Mouse (Mus musculus) heart, embryonic 14.5 days (tissue): ENCODE data around the gene Lrrc42. TPM values are rescaled to one million over a fixed set of nuclear protein-coding genes. Genes with fewer than 3 reads are reported as not detected.
A peak's percentile ranks its signal among the peaks of the same experiment; 100 is the strongest.

ENCODE experiments used
- ATAC-seq: fragments of 200-750 bp; cut with Nextera tagmentation; 2 replicates; pipeline ENCODE4 v1.8.0; 2017; ENCODE audit warnings: low read depth, moderate TSS enrichment; ENCODE audit not compliant: insufficient number of reproducible peaks, insufficient read depth, low FRiP score
- H3K27ac ChIP-seq, 2 experiments: fragments of 200-500 bp in 1 of 2; fragments of 300-500 bp in 1 of 2; sonication (generic) in 1 of 2; replicated peaks in 1 of 2; 2 replicates each; pipeline ENCODE4 v1.5.1; 2012 to 2014; ENCODE audit warnings: low read depth in 2 of 2, low read length in 2 of 2, control low read depth in 1 of 2, mild to moderate bottlenecking in 1 of 2, mixed read lengths in 1 of 2; ENCODE audit not compliant: control insufficient read depth in 1 of 2, insufficient read depth in 1 of 2
- H3K27me3 ChIP-seq: fragments of 300-500 bp; sonication (generic); 2 replicates; pipeline ENCODE4 v1.6.1; 2014; ENCODE audit warnings: mild to moderate bottlenecking, low read length, control low read depth; ENCODE audit not compliant: control insufficient read depth, insufficient read depth
- H3K36me3 ChIP-seq: fragments of 300-500 bp; sonication (generic); 2 replicates; pipeline ENCODE4 v1.6.1; 2014; ENCODE audit warnings: mild to moderate bottlenecking, control low read depth, low read length, mixed read lengths; ENCODE audit not compliant: control insufficient read depth, insufficient read depth
- H3K4me1 ChIP-seq, 2 experiments: fragments of 200-500 bp in 1 of 2; fragments of 300-500 bp in 1 of 2; sonication (generic) in 1 of 2; 2 replicates each; pipeline ENCODE4 v1.6.1; 2012 to 2014; ENCODE audit warnings: low read length in 2 of 2, control low read depth in 1 of 2, mixed read lengths in 1 of 2; ENCODE audit not compliant: control insufficient read depth in 2 of 2, insufficient read depth in 2 of 2
- H3K4me2 ChIP-seq: fragments of 300-500 bp; sonication (generic); 2 replicates; pipeline ENCODE4 v1.6.1; 2014; ENCODE audit warnings: mild to moderate bottlenecking, low read length
- H3K4me3 ChIP-seq, 2 experiments: fragments of 200-500 bp in 1 of 2; fragments of 300-500 bp in 1 of 2; sonication (generic) in 1 of 2; 2 replicates each; pipeline ENCODE4 v1.5.1; 2012 to 2014; ENCODE audit warnings: low read length in 2 of 2, mild to moderate bottlenecking in 2 of 2, control low read depth in 1 of 2, low read depth in 1 of 2, moderate library complexity in 1 of 2; ENCODE audit not compliant: control insufficient read depth in 1 of 2, insufficient read depth in 1 of 2
- H3K9ac ChIP-seq: fragments of 300-500 bp; sonication (generic); 2 replicates; pipeline ENCODE4 v1.6.1; 2014; ENCODE audit warnings: mild to moderate bottlenecking, low read length
- H3K9me3 ChIP-seq: fragments of 300-500 bp; sonication (generic); 2 replicates; pipeline ENCODE4 v1.6.1; 2016; ENCODE audit warnings: low read length, control low read depth; ENCODE audit not compliant: control insufficient read depth
- WGBS: fragments of 180-500 bp; shearing (Covaris S2); extraction: QIAGEN DNeasy Blood & Tissue Kit; methylation state at CpG from one replicate; pipeline ENCODE4 v1.1.7; 2014; 5-methylcytosine and 5-hydroxymethylcytosine counted together
- polyA plus RNA-seq: library from polyadenylated mRNA; unstranded; fragments of >200 nt; fragmentation: Nextera tagmentation; extraction: Ambion mirVana; gene quantifications from 2 replicates; pipeline ENCODE4 v1.2.1, GENCODE M21; 2014

Gene Lrrc42
- polyA plus RNA-seq, 1 experiment from 2014 or later = 52.0 TPM

DNA sequence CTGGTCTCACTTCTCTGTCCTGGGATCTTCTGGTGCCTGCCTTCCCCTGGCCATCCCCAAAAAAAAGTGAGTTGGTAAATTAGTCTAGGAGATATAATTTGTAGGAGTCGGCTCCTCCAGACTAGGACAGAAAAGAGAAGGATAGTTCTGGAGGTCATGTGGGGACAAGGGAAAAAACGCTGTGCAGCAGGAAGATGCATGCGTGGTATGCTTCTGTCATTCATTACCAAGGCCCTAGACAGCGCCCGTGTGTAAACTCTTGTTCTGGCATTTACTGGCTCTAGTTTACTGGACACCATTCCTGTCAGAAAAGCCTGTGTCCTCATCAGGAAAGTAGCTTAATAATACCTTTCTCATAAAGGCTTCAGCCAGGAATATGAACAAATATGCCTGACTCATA lies 21.2 kb upstream of the Lrrc42 start:
- no peak overlapping the region for H3K9ac ChIP-seq
- 66% methylated on average over 5 of the region's 5 CpGs for WGBS
- H3K27me3 ChIP-seq = no peaks in the 10 kb centered on the region
- no peak overlapping the region for H3K27ac ChIP-seq
- peaks cover 9% of the 10 kb centered on the region for H3K36me3 ChIP-seq
- peaks cover 3 to 7% of the 10 kb centered on the region in 2 experiments; a peak in 3 of 4 replicates for H3K4me1 ChIP-seq
- no peak overlapping the region for H3K4me3 ChIP-seq
- ATAC-seq = no peak
- no peak overlapping the region for H3K4me2 ChIP-seq
- no peaks in the 10 kb centered on the region for H3K9me3 ChIP-seq

DNA sequence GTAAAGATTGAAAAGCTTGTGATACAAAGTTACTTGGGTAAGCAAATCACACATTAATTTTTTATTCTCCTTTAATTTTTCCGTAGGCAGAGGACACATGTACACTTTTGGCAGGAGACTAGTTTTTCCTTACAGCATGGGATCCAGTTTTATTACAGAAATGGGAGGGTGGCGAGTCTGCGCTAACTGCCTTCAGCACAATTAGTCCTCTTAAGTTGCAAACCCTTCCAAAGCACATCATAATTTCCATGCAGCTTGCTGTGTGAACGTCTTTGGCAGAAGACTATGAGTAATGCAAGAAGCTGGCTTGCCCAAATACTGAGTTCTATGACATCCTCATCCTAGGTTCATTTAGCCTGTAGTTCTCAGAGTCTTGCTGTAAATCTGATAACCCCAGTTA lies 20.4 kb upstream of the Lrrc42 start:
- no peaks in the 10 kb centered on the region for H3K27me3 ChIP-seq
- H3K36me3 ChIP-seq = peaks cover 9% of the 10 kb centered on the region
- H3K27ac ChIP-seq = no peak overlapping the region
- H3K9ac ChIP-seq = no peak overlapping the region
- no peaks in the 10 kb centered on the region for H3K9me3 ChIP-seq
- peaks cover 3 to 7% of the 10 kb centered on the region in 2 experiments; a peak in 3 of 4 replicates for H3K4me1 ChIP-seq
- 76% methylated on average over 4 of the region's 4 CpGs for WGBS
- no peak overlapping the region for H3K4me3 ChIP-seq
- ATAC-seq = no peak
- H3K4me2 ChIP-seq = no peak overlapping the region

GRCm38 (mm10) chr4:107260001-107260400 lies 6.7 kb upstream of the Lrrc42 start:
- no peak for ATAC-seq
- no peak overlapping the region for H3K27ac ChIP-seq
- no peak overlapping the region for H3K4me2 ChIP-seq
- 0 out of 2 replicates have a peak, but pooled peaks cover 6% of the 10 kb centered on the region for H3K36me3 ChIP-seq
- H3K27me3 ChIP-seq = no peaks in the 10 kb centered on the region
- WGBS = 30% methylated on average over 4 of the region's 4 CpGs
- H3K9me3 ChIP-seq = peaks cover 2% of the 10 kb centered on the region; the same call in 1 of the 2 replicates
- no peak overlapping the region for H3K4me3 ChIP-seq
- peaks cover 2% of the 10 kb centered on the region in 2 experiments; a peak in 2 of 4 replicates for H3K4me1 ChIP-seq
- no peak overlapping the region for H3K9ac ChIP-seq

DNA sequence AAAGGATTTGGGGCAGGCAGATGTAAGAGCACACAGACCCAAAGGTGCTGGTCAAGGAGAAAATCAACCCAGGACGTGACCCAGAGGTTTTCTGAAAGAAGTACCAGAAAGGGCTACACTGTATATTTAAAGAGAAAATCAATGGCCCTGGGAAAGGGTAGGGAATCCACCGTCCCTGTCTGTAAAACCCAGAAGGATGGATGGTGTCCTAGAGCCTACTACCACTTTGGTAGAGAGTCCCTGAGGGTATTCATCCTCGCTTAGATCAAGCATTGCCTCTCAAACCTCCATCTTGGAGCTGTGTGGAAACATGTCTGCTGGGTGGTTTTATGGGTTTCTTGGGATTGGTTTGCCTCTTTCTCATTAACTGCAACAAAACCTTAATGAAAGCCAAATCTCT lies 1.1 kb upstream of the Lrrc42 start:
- peak overlapping the region; percentile 83 to 86; a peak in 3 of 4 replicates for H3K27ac ChIP-seq
- peak overlapping the region; percentile 73 for H3K4me2 ChIP-seq
- ATAC-seq = no peak
- WGBS = 27% methylated on average over 3 of the region's 3 CpGs
- no peaks in the 10 kb centered on the region for H3K36me3 ChIP-seq
- no peaks in the 10 kb centered on the region for H3K27me3 ChIP-seq
- peak overlapping the region; percentile 72 to 98 for H3K4me3 ChIP-seq
- no peaks in the 10 kb centered on the region for H3K9me3 ChIP-seq
- H3K4me1 ChIP-seq = peaks cover 6 to 23% of the 10 kb centered on the region in 2 experiments; a peak in 3 of 4 replicates
- peak overlapping the region; percentile 93 for H3K9ac ChIP-seq

- H3K4me2 ChIP-seq = peak overlapping the region; percentile 80
- peak overlapping the region; percentile 68 to 72 for H3K4me3 ChIP-seq
- H3K36me3 ChIP-seq = no peaks in the 10 kb centered on the region
- under 1% methylated on average over 11 of the region's 11 CpGs for WGBS
- ATAC-seq = no peak
- no peaks in the 10 kb centered on the region for H3K27me3 ChIP-seq
- H3K9me3 ChIP-seq = no peaks in the 10 kb centered on the region
- peak overlapping the region; percentile 93 for H3K9ac ChIP-seq
- peaks cover 9 to 33% of the 10 kb centered on the region in 2 experiments for H3K4me1 ChIP-seq
- H3K27ac ChIP-seq = peak overlapping the region; percentile 56 to 86
Observed at GRCm38 (mm10) chr4:107252522-107252921, 810 bp downstream of the Lrrc42 start.

DNA sequence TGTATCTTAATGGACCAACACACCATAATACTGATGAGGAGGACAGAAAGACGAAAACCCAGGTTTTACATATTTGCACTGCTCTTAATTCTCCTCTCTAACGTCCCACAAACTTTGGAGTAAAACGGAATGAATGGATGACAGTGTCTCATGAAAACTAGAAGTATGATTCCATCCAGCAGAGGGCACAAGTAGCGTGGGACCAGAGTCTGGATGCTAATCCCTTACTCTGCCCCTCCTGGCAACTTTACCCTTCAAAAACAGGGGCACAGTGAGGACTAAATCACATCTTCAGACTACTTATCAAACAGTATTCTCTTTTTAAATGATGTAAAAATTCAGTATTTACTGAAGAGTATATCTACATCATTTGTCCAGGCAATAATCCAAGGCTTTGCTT lies 2.8 kb downstream of the Lrrc42 start:
- Histone ChIP-seq H3K4me1 (peaks cover 13 to 51% of the 10 kb centered on the region in 2 experiments), H3K9me3 (no peaks in the 10 kb centered on the region), H3K4me2 (no peak overlapping the region), H3K9ac (no peak overlapping the region), H3K4me3 (no peak overlapping the region), H3K27ac (no peak overlapping the region), H3K36me3 (0 out of 2 replicates have a peak, but pooled peaks cover 4% of the 10 kb centered on the region), H3K27me3 (no peaks in the 10 kb centered on the region)
- no peak for ATAC-seq
- WGBS = 19% methylated on average over 4 of the region's 4 CpGs

GRCm38 (mm10) chr4:107249471-107249870 lies 3.9 kb downstream of the Lrrc42 start:
- Histone ChIP-seq H3K27me3 (no peaks in the 10 kb centered on the region), H3K9me3 (no peaks in the 10 kb centered on the region), H3K36me3 (0 out of 2 replicates have a peak, but pooled peaks cover 4% of the 10 kb centered on the region), H3K9ac (peak overlapping the region; percentile 4; the same call in 1 of the 2 replicates), H3K4me1 (peaks cover 11 to 60% of the 10 kb centered on the region in 2 experiments), H3K4me2 (no peak overlapping the region), H3K27ac (peak overlapping the region in 1 of 2 experiments; percentile 38; a peak in 2 of 4 replicates), H3K4me3 (no peak overlapping the region)
- ATAC-seq = no peak
- 9% methylated on average over 2 of the region's 2 CpGs for WGBS

GRCm38 (mm10) chr4:107248061-107248460 lies 5.3 kb downstream of the Lrrc42 start:
- WGBS = 84% methylated on average over 3 of the region's 3 CpGs
- H3K4me1 ChIP-seq = peaks cover 13 to 68% of the 10 kb centered on the region in 2 experiments
- ATAC-seq = no peak

More at GRCm38 (mm10) chr4:107248061-107248460, 5.3 kb downstream of the Lrrc42 start:
- no peak overlapping the region for H3K4me2 ChIP-seq
- H3K4me3 ChIP-seq = no peak overlapping the region
- H3K9me3 ChIP-seq = no peaks in the 10 kb centered on the region
- 0 out of 2 replicates have a peak, but pooled peaks cover 5% of the 10 kb centered on the region for H3K36me3 ChIP-seq
- H3K27me3 ChIP-seq = no peaks in the 10 kb centered on the region
- no peak overlapping the region for H3K27ac ChIP-seq
- H3K9ac ChIP-seq = no peak overlapping the region
